Mouse (Mus musculus) spleen, adult 2 months (tissue): ENCODE results near the gene Zbtb24. TPM values are rescaled to one million over a fixed set of nuclear protein-coding genes. Genes with fewer than 3 reads are reported as not detected.

Source experiments
- DNase-seq, 2 experiments: peaks; one replicate each; pipeline versions ENCODE4 v3.0.0 to v3.0.0-alpha.2; 2012 to 2021; ENCODE audit warnings: low spot score in 2 of 2, low read depth in 1 of 2
- H3K27ac ChIP-seq: fragments of 200-500 bp; 2 replicates; pipeline ENCODE4 v1.5.1; 2012; ENCODE audit warnings: low read length, inconsistent platforms; ENCODE audit not compliant: insufficient read depth
- H3K27me3 ChIP-seq: fragments of 200-500 bp; 2 replicates; pipeline ENCODE4 v1.6.1; 2012; ENCODE audit warnings: mild to moderate bottlenecking, moderate library complexity, low read length, inconsistent platforms; ENCODE audit not compliant: control insufficient read depth, insufficient read depth
- H3K36me3 ChIP-seq: fragments of 200-500 bp; 2 replicates; pipeline ENCODE4 v1.6.1; 2012; ENCODE audit warnings: mild to moderate bottlenecking, low read length, inconsistent platforms; ENCODE audit not compliant: control insufficient read depth, insufficient read depth
- H3K4me1 ChIP-seq: fragments of 200-500 bp; 2 replicates; pipeline ENCODE4 v1.6.1; 2011; ENCODE audit warnings: inconsistent platforms; ENCODE audit not compliant: control insufficient read depth, insufficient read depth, insufficient read length
- H3K4me3 ChIP-seq: fragments of 200-500 bp; 2 replicates; pipeline ENCODE4 v1.5.1; 2011; ENCODE audit warnings: mild to moderate bottlenecking, inconsistent platforms; ENCODE audit not compliant: insufficient read depth, insufficient read length; ENCODE audit errors: extremely low read depth
- CTCF ChIP-seq: fragments of 200-500 bp; IDR thresholded peaks from 2 replicates; pipeline ENCODE4 v1.5.1; 2011; ENCODE audit warnings: mild to moderate bottlenecking, inconsistent platforms; ENCODE audit not compliant: insufficient read depth, insufficient read length, insufficient replicate concordance; ENCODE audit errors: extremely low read depth
- POLR2A ChIP-seq: fragments of 200-500 bp; IDR thresholded peaks from 2 replicates; pipeline ENCODE4 v1.6.1; 2011; ENCODE audit warnings: low read depth, low read length, inconsistent platforms
- WGBS: fragments of 180-500 bp; shearing (Covaris S2); methylation state at CpG from one replicate; pipeline ENCODE4 v1.1.7; 2018; 5-methylcytosine and 5-hydroxymethylcytosine counted together
- polyA plus RNA-seq: library from polyadenylated mRNA; depleted of rRNA; stranded (reverse); fragments of >200 nt; gene quantifications from 2 replicates; pipeline ENCODE4 v1.2.3, GENCODE M21; 2012

Gene Zbtb24
- polyA plus RNA-seq, 1 experiment: 13.2 TPM

DNA sequence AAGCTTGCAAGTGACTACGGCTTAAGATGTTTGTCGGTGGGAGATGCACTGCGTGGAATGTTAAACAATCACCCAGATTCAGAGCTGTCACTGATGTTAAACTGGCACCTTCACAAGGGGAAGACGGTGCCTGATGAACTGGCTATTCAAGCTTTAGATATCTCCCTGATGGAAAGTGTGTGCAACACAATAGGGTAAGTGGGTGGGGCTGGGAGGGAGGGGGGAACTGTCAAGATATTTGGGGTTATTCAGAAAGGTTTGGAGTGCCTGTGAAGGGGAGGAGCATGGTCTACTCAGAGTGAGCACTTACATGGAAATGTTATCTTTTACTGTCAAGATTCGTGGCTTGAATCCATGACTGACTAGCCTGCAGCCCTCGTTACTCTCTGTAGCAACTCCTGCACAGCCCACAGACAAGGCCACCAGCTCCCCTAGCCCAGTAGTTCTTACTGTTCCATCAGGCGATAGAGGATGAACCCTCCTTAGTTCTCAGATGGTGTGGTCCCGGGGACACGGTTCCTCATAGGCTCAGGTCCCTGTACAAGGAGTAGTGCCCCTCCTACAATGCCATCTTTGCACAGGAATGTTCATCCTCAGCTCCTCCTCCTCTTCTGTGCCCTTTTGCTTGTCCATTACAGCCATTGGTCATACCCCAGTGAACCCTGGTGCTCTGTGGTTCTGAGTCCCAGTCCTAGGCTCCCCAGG is 29.5 kb upstream of the Zbtb24 start:
- TF ChIP-seq POLR2A: no peak
- no peak for TF ChIP-seq CTCF
- no peak for DNase-seq

GRCm38 (mm10) chr10:41423681-41424080 is 26.5 kb upstream of the Zbtb24 start:
- no peaks in the 10 kb centered on the region for H3K36me3 ChIP-seq
- 93% methylated on average over 2 of the region's 2 CpGs for WGBS
- TF ChIP-seq POLR2A: no peak
- TF ChIP-seq CTCF: no peak
- H3K27ac ChIP-seq: no peak overlapping the region
- no peaks in the 10 kb centered on the region for H3K27me3 ChIP-seq
- no peak for DNase-seq
- H3K4me3 ChIP-seq: no peak overlapping the region
- H3K4me1 ChIP-seq: no peaks in the 10 kb centered on the region

More for the DNA sequence above, 29.5 kb upstream of the Zbtb24 start:
- WGBS: 84% methylated on average over 9 of the region's 9 CpGs
- Histone ChIP-seq H3K4me3 (no peak overlapping the region), H3K27me3 (no peaks in the 10 kb centered on the region), H3K27ac (no peak overlapping the region), H3K36me3 (no peaks in the 10 kb centered on the region), H3K4me1 (no peaks in the 10 kb centered on the region)

DNA sequence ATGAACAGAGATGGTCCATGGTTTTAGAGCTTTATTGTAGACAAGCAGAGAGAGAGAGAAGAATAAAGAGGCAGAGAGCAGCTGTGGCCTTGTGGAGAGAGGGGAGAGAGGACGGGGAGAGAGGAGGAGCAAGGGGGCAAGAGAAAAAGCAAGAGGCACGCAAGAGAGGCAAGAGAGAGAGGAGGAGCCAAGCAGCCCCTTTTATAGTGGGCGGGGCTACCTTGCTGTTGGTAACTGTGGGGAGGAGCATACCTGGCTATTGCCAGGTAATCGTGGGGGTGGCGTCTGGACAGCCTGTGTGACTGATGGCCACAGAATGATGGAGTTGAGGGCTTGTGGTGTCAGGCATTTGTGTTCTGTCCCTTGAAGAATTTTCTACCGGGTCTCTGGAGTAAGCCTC is 23.8 kb upstream of the Zbtb24 start:
- Histone ChIP-seq H3K36me3 (no peaks in the 10 kb centered on the region), H3K27me3 (no peaks in the 10 kb centered on the region), H3K4me1 (no peaks in the 10 kb centered on the region), H3K27ac (no peak overlapping the region), H3K4me3 (no peak overlapping the region)
- DNase-seq: no peak
- 73% methylated on average over 6 of the region's 6 CpGs for WGBS
- no peak for TF ChIP-seq CTCF
- no peak for TF ChIP-seq POLR2A

- TF ChIP-seq CTCF (peak; percentile 14; the same call in 1 of the 2 replicates), POLR2A (no peak)
- Histone ChIP-seq H3K27ac (no peak overlapping the region), H3K4me3 (no peak overlapping the region), H3K27me3 (no peaks in the 10 kb centered on the region), H3K4me1 (no peaks in the 10 kb centered on the region), H3K36me3 (no peaks in the 10 kb centered on the region)
- peak in 1 of 2 experiments; percentile 65 for DNase-seq
- 30% methylated on average over 4 of the region's 4 CpGs for WGBS
Measured at GRCm38 (mm10) chr10:41434624-41435023, 15.6 kb upstream of the Zbtb24 start.

- no peak overlapping the region for H3K27ac ChIP-seq
- no peaks in the 10 kb centered on the region for H3K4me1 ChIP-seq
- H3K36me3 ChIP-seq: no peaks in the 10 kb centered on the region
- H3K4me3 ChIP-seq: no peak overlapping the region
- no peaks in the 10 kb centered on the region for H3K27me3 ChIP-seq
- 50% methylated on average over 3 of the region's 3 CpGs for WGBS
- TF ChIP-seq POLR2A: no peak
- TF ChIP-seq CTCF: no peak
- no peak for DNase-seq
Measured at GRCm38 (mm10) chr10:41435141-41435540, 15.0 kb upstream of the Zbtb24 start.

GRCm38 (mm10) chr10:41448216-41448615 is 2.0 kb upstream of the Zbtb24 start:
- WGBS: 80% methylated on average over 1 of the region's 1 CpGs
- peaks cover 2% of the 10 kb centered on the region; the same call in 1 of the 2 replicates for H3K4me1 ChIP-seq
- no peaks in the 10 kb centered on the region for H3K27me3 ChIP-seq
- TF ChIP-seq POLR2A: no peak
- no peak for TF ChIP-seq CTCF
- H3K27ac ChIP-seq: no peak overlapping the region
- H3K4me3 ChIP-seq: no peak overlapping the region
- no peak for DNase-seq
- peaks cover 2% of the 10 kb centered on the region; the same call in 1 of the 2 replicates for H3K36me3 ChIP-seq

- peaks cover 2% of the 10 kb centered on the region; the same call in 1 of the 2 replicates for H3K36me3 ChIP-seq
- H3K4me3 ChIP-seq: peak overlapping the region; percentile 65
- H3K27ac ChIP-seq: peak overlapping the region; percentile 87
- H3K4me1 ChIP-seq: peaks cover 2% of the 10 kb centered on the region; the same call in 1 of the 2 replicates
- H3K27me3 ChIP-seq: no peaks in the 10 kb centered on the region
- TF ChIP-seq CTCF (no peak), POLR2A (no peak)
- WGBS: 12% methylated on average over 14 of the region's 14 CpGs
- no peak for DNase-seq
Measured at GRCm38 (mm10) chr10:41449684-41450083, 499 bp upstream of the Zbtb24 start.
